Mouse (Mus musculus) left cerebral cortex, postnatal 14 days (tissue): Measurements from ENCODE around the gene Plxdc1. TPM values are rescaled to one million over a fixed set of nuclear protein-coding genes. Genes with fewer than 3 reads are reported as not detected.

Source experiments
- DNase-seq, 2 experiments: peaks; one replicate each; pipeline ENCODE4 v3.0.0; 2021 to 2022; ENCODE audit warnings: low spot score in 2 of 2, mixed read lengths in 1 of 2
- intact Hi-C: fragments of 180-260 bp; cut with DNase I; formaldehyde crosslinking; loops from one replicate; pipeline ENCODE4 v1.15.1; 2025
- microRNA-seq, 2 experiments: library from miRNA; unstranded; fragments of <30 nt; microRNA quantifications; one replicate each; pipeline ENCODE4 v1.2.0; 2022
- total RNA-seq, 2 experiments: library from RNA; stranded (reverse); gene quantifications; 2 replicates each; pipeline ENCODE4 v1.2.3; 2021

The Plxdc1 gene
- total RNA-seq, 2 experiments from 2014 or later: 9.8 to 14.9 TPM

GRCm38 (mm10) chr11:97897568-97898185, 88.6 kb downstream of the Plxdc1 start:
- DNase-seq: no peak
- intact Hi-C loops: loop anchor here (10.0 kb wide), 1 partner anchor 187 kb away; no protein-coding TSS in a partner anchor

GRCm38 (mm10) chr11:97896655-97897054, 89.6 kb downstream of the Plxdc1 start:
- intact Hi-C loops: loop anchor here (10.0 kb wide), 1 partner anchor 188 kb away; no protein-coding TSS in a partner anchor
- DNase-seq: no peak

DNA sequence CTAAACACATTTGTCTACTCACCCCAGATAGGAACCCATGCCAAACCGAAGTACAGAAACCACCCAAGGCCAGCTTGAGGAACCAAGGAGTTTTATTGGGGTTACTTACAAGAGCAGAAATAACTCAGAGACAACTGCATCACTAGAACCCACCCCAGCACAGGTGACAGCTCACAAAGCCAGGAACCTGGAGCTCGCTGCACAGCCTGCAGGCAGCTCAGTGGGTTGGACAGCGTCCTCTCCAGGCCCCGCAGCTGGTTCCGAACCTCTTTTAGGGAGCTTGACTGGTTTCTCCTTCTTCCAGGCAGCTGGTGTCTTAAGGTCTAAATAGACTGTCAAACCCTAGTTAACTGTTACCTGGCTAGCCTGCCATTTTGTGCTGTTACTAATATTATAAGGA, 94.4 kb downstream of the Plxdc1 start:
- no peak for DNase-seq
- intact Hi-C loops: loop anchor here (10.0 kb wide), 1 partner anchor 193 kb away; no protein-coding TSS in a partner anchor

DNA sequence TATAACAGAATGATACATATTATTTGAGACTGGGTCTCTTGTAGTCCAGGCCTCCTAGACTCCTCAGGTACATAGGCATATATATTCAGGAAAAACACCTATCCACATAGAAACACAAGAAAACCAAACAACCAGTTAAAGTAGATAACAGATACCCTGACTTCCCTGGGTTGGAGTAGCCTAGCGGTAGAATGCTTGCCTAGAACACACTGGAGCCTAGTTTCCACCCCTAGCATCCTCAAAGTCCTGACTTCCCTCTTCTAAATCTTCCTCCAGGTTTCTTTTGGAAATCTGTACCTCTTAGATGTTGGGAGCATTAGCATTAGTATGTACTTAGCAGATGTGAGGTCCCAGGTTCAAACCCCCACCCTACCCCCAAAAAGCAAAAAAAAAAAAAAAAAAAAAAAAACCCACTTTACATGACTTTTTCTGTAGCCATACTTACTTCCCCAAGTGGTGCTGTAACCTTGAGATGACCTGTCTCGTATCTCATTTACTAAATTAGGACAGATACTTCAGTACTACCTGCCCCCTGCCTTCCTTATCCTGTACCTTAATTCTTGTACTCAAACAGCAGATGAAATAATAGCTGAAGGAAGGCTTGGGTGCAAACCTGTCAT, 100.8 kb downstream of the Plxdc1 start:
- intact Hi-C loops: no loop called here
- DNase-seq: no peak

DNA sequence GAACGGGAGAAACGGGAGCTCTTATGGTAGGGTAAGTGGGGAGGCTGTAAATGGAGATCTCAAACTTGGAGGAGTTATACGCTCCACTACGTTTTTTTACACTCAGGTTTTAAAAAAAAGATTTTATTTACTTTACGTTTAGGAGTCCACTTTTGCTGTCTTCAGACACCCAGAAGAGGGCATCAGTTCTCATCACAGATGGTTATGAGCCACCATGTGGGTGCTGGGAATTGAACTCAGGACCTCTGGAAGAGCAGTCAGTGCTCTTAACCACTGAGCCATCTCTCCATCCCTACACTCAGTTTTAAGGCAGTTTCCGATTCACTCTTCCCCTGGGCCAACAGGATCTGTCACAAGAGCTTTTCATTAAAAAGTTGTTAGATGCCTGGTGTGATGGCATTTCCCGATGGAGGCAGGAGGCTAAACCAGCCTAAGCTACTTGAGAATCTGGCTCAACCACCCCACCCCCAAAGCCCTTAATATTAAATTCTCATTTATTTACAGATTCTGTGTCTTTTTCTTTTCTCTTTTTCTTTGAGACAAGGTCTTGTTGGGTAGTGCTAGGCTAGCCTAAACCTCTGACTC, 101.6 kb downstream of the Plxdc1 start:
- intact Hi-C loops: loop anchor here (5.0 kb wide), 3 partner anchors 42 to 182 kb away; partner anchors contain the start of genes B230217C12Rik, Lasp1, Pcgf2 and Psmb3

GRCm38 (mm10) chr11:97883918-97884600, 102.2 kb downstream of the Plxdc1 start, which contains the start of gene Fbxo47:
Fbxo47 (minus strand) TSS chr11:97884154.
- intact Hi-C loops: loop anchor here (5.0 kb wide), 3 partner anchors 42 to 182 kb away; partner anchors contain the start of genes B230217C12Rik, Lasp1, Pcgf2 and Psmb3
- peak; percentile 96 to 98 for DNase-seq

More for the DNA sequence above, 101.6 kb downstream of the Plxdc1 start:
- no peak for DNase-seq

- intact Hi-C loops: loop anchor here (5.0 kb wide), 3 partner anchors 41 to 181 kb away; partner anchors contain the start of genes B230217C12Rik, Lasp1, Pcgf2 and Psmb3
- DNase-seq: peak; percentile 41 to 48
Measured at GRCm38 (mm10) chr11:97883542-97883917, 102.7 kb downstream of the Plxdc1 start.

- DNase-seq: no peak
- intact Hi-C loops: loop anchor here (5.0 kb wide), 3 partner anchors 38 to 178 kb away; partner anchors contain the start of genes B230217C12Rik, Lasp1, Pcgf2 and Psmb3
Measured at GRCm38 (mm10) chr11:97880362-97880761, 105.9 kb downstream of the Plxdc1 start.

GRCm38 (mm10) chr11:97877341-97877740, 108.9 kb downstream of the Plxdc1 start:
- intact Hi-C loops: no loop called here
- no peak for DNase-seq

GRCm38 (mm10) chr11:97874396-97874795, 111.8 kb downstream of the Plxdc1 start:
- intact Hi-C loops: no loop called here
- peak in 1 of 2 experiments; percentile 34 for DNase-seq

Small RNA genes lying within 50 kb of the gene (microRNA-seq; reads per million reads assigned to microRNA genes)
- gene Gm22461: 0 reads per million in 2 experiments
- gene Gm27597: 0 reads per million in 2 experiments

Other genes starting within 250 kb of the Plxdc1 start
- gene Pip4k2b, start 241.7 kb downstream of the Plxdc1 start, total RNA-seq: 100 to 1,000 TPM; 121 to 124 TPM
- gene Cwc25, start 219.9 kb downstream of the Plxdc1 start, total RNA-seq: 10 to 100 TPM; 20.3 to 21.3 TPM
- 1 to 10 TPM in 1 of 2 experiments, not detected in 1; 1.0 TPM for gene 1700001P01Rik, start 210.5 kb downstream of the Plxdc1 start, total RNA-seq
- 100 to 1,000 TPM; 342 to 343 TPM for gene Rpl23, start 204.0 kb downstream of the Plxdc1 start, total RNA-seq
- 100 to 1,000 TPM; 189 to 204 TPM for gene Lasp1, start 187.4 kb downstream of the Plxdc1 start, total RNA-seq
- gene B230217C12Rik, start 145.7 kb downstream of the Plxdc1 start, total RNA-seq: 10 to 100 TPM; 48.5 to 52.8 TPM
- under 1 TPM; 0.86 to 0.99 TPM for gene Fbxo47, start 102.3 kb downstream of the Plxdc1 start, total RNA-seq
- gene Arl5c, start 9.7 kb upstream of the Plxdc1 start, total RNA-seq: 1 to 10 TPM; 2.2 to 2.3 TPM
- 100 to 1,000 TPM; 150 TPM for gene Cacnb1, start 36.6 kb upstream of the Plxdc1 start, total RNA-seq
- gene Rpl19, start 40.3 kb upstream of the Plxdc1 start, total RNA-seq: 100 to 1,000 TPM; 536 to 545 TPM
- gene Stac2, start 67.0 kb upstream of the Plxdc1 start, total RNA-seq: 10 to 100 TPM; 27.7 to 28.0 TPM
- gene Fbxl20, start 164.0 kb upstream of the Plxdc1 start, total RNA-seq: 10 to 100 TPM; 31.1 to 35.7 TPM
- 10 to 100 TPM; 46.9 to 52.8 TPM for gene Med1, start 206.8 kb upstream of the Plxdc1 start, total RNA-seq
- gene Cdk12, start 216.6 kb upstream of the Plxdc1 start, total RNA-seq: 10 to 100 TPM; 34.2 to 34.8 TPM